Mouse (Mus musculus) central nervous system, embryonic 14 days (tissue): Measurements from ENCODE around the gene AW551984. TPM values are rescaled to one million over a fixed set of nuclear protein-coding genes. Genes with fewer than 3 reads are reported as not detected.

Experiments used
- polyA plus RNA-seq: library from polyadenylated mRNA; depleted of rRNA; stranded (reverse); fragments of >200 nt; gene quantifications from 2 replicates; pipeline ENCODE4 v1.2.3, GENCODE M21; 2012; rRNA removed

AW551984 gene
- 53.4 and 77.5 TPM in 2 replicates for polyA plus RNA-seq

GRCm38 (mm10) chr9:39603999-39604453 lies at the start of gene AW551984:
AW551984 (minus strand) TSS chr9:39604403.

GRCm38 (mm10) chr9:39644785-39645184 lies 40.6 kb upstream of the AW551984 start, which contains the start of gene Olfr961:
Olfr961 (plus strand) TSS chr9:39645085.

GRCm38 (mm10) chr9:39621073-39621472 lies 16.9 kb upstream of the AW551984 start, which contains the start of gene Olfr960:
Olfr960 (plus strand) TSS chr9:39621373.

GRCm38 (mm10) chr9:39610355-39610754 lies 6.2 kb upstream of the AW551984 start, which contains the start of gene Olfr148:
Olfr148 (plus strand) TSS chr9:39610655.

GRCm38 (mm10) chr9:39575469-39575868 lies 28.7 kb downstream of the AW551984 start, which contains the start of gene Olfr959:
Olfr959 (minus strand) TSS chr9:39575569.

GRCm38 (mm10) chr9:39553946-39554345 lies 50.3 kb downstream of the AW551984 start, which contains the start of gene Olfr958:
Olfr958 (minus strand) TSS chr9:39554054.

Other genes with a start within 250 kb of the AW551984 start
- not detected in 2 replicates for gene Olfr951, start 217.0 kb downstream of the AW551984 start, polyA plus RNA-seq
- not detected in 2 replicates for gene Olfr952, start 177.3 kb downstream of the AW551984 start, polyA plus RNA-seq
- gene Olfr954, start 147.7 kb downstream of the AW551984 start, polyA plus RNA-seq, result not detected in 2 replicates
- gene Olfr955, start 132.5 kb downstream of the AW551984 start, polyA plus RNA-seq, result not detected in 2 replicates
- not detected in 2 replicates for gene Olfr44, start 110.4 kb downstream of the AW551984 start, polyA plus RNA-seq
- not detected in 2 replicates for gene Olfr957, start 88.6 kb downstream of the AW551984 start, polyA plus RNA-seq
- gene Olfr958, start 50.3 kb downstream of the AW551984 start, polyA plus RNA-seq, result not detected in 2 replicates
- 0.03 TPM in 1 of 2 replicates, not detected in the other for gene Olfr959, start 28.8 kb downstream of the AW551984 start, polyA plus RNA-seq
- gene Olfr148, start 6.3 kb upstream of the AW551984 start, polyA plus RNA-seq, result not detected in 2 replicates
- not detected in 2 replicates for gene Olfr960, start 17.0 kb upstream of the AW551984 start, polyA plus RNA-seq
- gene Olfr961, start 40.7 kb upstream of the AW551984 start, polyA plus RNA-seq, result not detected in 2 replicates
- not detected in 2 replicates for gene Olfr963, start 62.8 kb upstream of the AW551984 start, polyA plus RNA-seq
- gene Olfr149, start 102.7 kb upstream of the AW551984 start, polyA plus RNA-seq, result not detected in 2 replicates
- not detected in 2 replicates for gene Olfr965, start 107.0 kb upstream of the AW551984 start, polyA plus RNA-seq
- not detected in 2 replicates for gene Olfr150, start 126.6 kb upstream of the AW551984 start, polyA plus RNA-seq
- gene Olfr967, start 141.8 kb upstream of the AW551984 start, polyA plus RNA-seq, result not detected in 2 replicates
- gene Olfr968, start 178.8 kb upstream of the AW551984 start, polyA plus RNA-seq, result not detected in 2 replicates
- gene Olfr969, start 186.5 kb upstream of the AW551984 start, polyA plus RNA-seq, result not detected in 2 replicates
- gene Olfr970, start 204.5 kb upstream of the AW551984 start, polyA plus RNA-seq, result not detected in 2 replicates
- not detected in 2 replicates for gene Olfr971, start 232.5 kb upstream of the AW551984 start, polyA plus RNA-seq